Mouse (Mus musculus): Measurements from ENCODE around the gene Ctnnd2. TPM values are rescaled to one million over a fixed set of nuclear protein-coding genes. Genes with fewer than 3 reads are reported as not detected.

Gene Ctnnd2
- polyA plus RNA-seq, 1 experiment from 2014 or later = 0.15 TPM

GRCm38 (mm10) chr15:30945863-30946262 lies 773.5 kb downstream of the Ctnnd2 start:
- TF ChIP-seq EP300 (IDR thresholded peaks at IDR 0.05; ENCODE audit: low read depth) = no peak
- no peak for TF ChIP-seq CTCF (IDR thresholded peaks at IDR 0.05; ENCODE audit: low read depth)
- H3K4me3 ChIP-seq (ENCODE audit: low read depth, low read length) = no peak overlapping the region
- H3K36me3 ChIP-seq (replicated peaks; ENCODE audit: insufficient read depth, low read length) = no peaks in the 10 kb centered on the region
- ATAC-seq = no peak
- H3K27ac ChIP-seq (ENCODE audit: low read depth) = no peak overlapping the region
- H3K27me3 ChIP-seq (ENCODE audit: insufficient read depth, low read length) = no peaks in the 10 kb centered on the region
- no peak overlapping the region for H3K9ac ChIP-seq (replicated peaks)
- no peak for DNase-seq
- WGBS (ENCODE audit: insufficient replicate concordance) = 19% methylated on average over 1 of the region's 1 CpGs
- no peaks in the 10 kb centered on the region for H3K9me3 ChIP-seq (ENCODE audit: low read length)
- no peaks in the 10 kb centered on the region for H3K4me1 ChIP-seq (ENCODE audit: insufficient read depth)
- H3K4me2 ChIP-seq (ENCODE audit: low read depth, low read length) = no peak overlapping the region

GRCm38 (mm10) chr15:30958513-30958912 lies 786.1 kb downstream of the Ctnnd2 start:
- Histone ChIP-seq H3K4me2 (ENCODE audit: low read depth, low read length) (no peak overlapping the region), H3K27ac (ENCODE audit: low read depth) (no peak overlapping the region), H3K27me3 (ENCODE audit: insufficient read depth, low read length) (no peaks in the 10 kb centered on the region), H3K4me3 (ENCODE audit: low read depth, low read length) (no peak overlapping the region), H3K9ac (replicated peaks) (no peak overlapping the region), H3K9me3 (ENCODE audit: low read length) (no peaks in the 10 kb centered on the region), H3K4me1 (ENCODE audit: insufficient read depth) (no peaks in the 10 kb centered on the region), H3K36me3 (replicated peaks; ENCODE audit: insufficient read depth, low read length) (no peaks in the 10 kb centered on the region)
- no peak for ATAC-seq
- DNase-seq = no peak
- 86% methylated on average over 4 of the region's 4 CpGs for WGBS (ENCODE audit: insufficient replicate concordance)
- TF ChIP-seq EP300 (IDR thresholded peaks at IDR 0.05; ENCODE audit: low read depth) (no peak), CTCF (IDR thresholded peaks at IDR 0.05; ENCODE audit: low read depth) (no peak)

GRCm38 (mm10) chr15:30962421-30963160 lies 790.2 kb downstream of the Ctnnd2 start:
- Histone ChIP-seq H3K9ac (replicated peaks) (no peak overlapping the region), H3K4me3 (ENCODE audit: low read depth, low read length) (no peak overlapping the region), H3K4me2 (ENCODE audit: low read depth, low read length) (no peak overlapping the region), H3K27ac (ENCODE audit: low read depth) (no peak overlapping the region), H3K4me1 (ENCODE audit: insufficient read depth) (no peaks in the 10 kb centered on the region), H3K9me3 (ENCODE audit: low read length) (no peaks in the 10 kb centered on the region), H3K27me3 (ENCODE audit: insufficient read depth, low read length) (no peaks in the 10 kb centered on the region), H3K36me3 (replicated peaks; ENCODE audit: insufficient read depth, low read length) (no peaks in the 10 kb centered on the region)
- DNase-seq (no peak), ATAC-seq (no peak)
- TF ChIP-seq CTCF (IDR thresholded peaks at IDR 0.05; ENCODE audit: low read depth) (no peak), EP300 (IDR thresholded peaks at IDR 0.05; ENCODE audit: low read depth) (no peak)
- 62% methylated on average over 8 of the region's 8 CpGs for WGBS (ENCODE audit: insufficient replicate concordance)

GRCm38 (mm10) chr15:30964046-30964445 lies 791.7 kb downstream of the Ctnnd2 start:
- no peak for DNase-seq
- Histone ChIP-seq H3K4me1 (ENCODE audit: insufficient read depth) (no peaks in the 10 kb centered on the region), H3K9me3 (ENCODE audit: low read length) (no peaks in the 10 kb centered on the region), H3K4me2 (ENCODE audit: low read depth, low read length) (no peak overlapping the region), H3K9ac (replicated peaks) (no peak overlapping the region), H3K27ac (ENCODE audit: low read depth) (no peak overlapping the region), H3K36me3 (replicated peaks; ENCODE audit: insufficient read depth, low read length) (no peaks in the 10 kb centered on the region), H3K4me3 (ENCODE audit: low read depth, low read length) (no peak overlapping the region), H3K27me3 (ENCODE audit: insufficient read depth, low read length) (no peaks in the 10 kb centered on the region)
- no peak for TF ChIP-seq EP300 (IDR thresholded peaks at IDR 0.05; ENCODE audit: low read depth)
- no peak for TF ChIP-seq CTCF (IDR thresholded peaks at IDR 0.05; ENCODE audit: low read depth)
- ATAC-seq = no peak
- WGBS (ENCODE audit: insufficient replicate concordance) = 53% methylated on average over 7 of the region's 7 CpGs

GRCm38 (mm10) chr15:30964865-30965679 lies 792.7 kb downstream of the Ctnnd2 start:
- Histone ChIP-seq H3K9me3 (ENCODE audit: low read length) (no peaks in the 10 kb centered on the region), H3K36me3 (replicated peaks; ENCODE audit: insufficient read depth, low read length) (no peaks in the 10 kb centered on the region), H3K4me1 (ENCODE audit: insufficient read depth) (no peaks in the 10 kb centered on the region), H3K27me3 (ENCODE audit: insufficient read depth, low read length) (no peaks in the 10 kb centered on the region), H3K4me2 (ENCODE audit: low read depth, low read length) (no peak overlapping the region), H3K4me3 (ENCODE audit: low read depth, low read length) (no peak overlapping the region), H3K9ac (replicated peaks) (no peak overlapping the region), H3K27ac (ENCODE audit: low read depth) (no peak overlapping the region)
- 77% methylated on average over 4 of the region's 4 CpGs for WGBS (ENCODE audit: insufficient replicate concordance)
- ATAC-seq (no peak), DNase-seq (no peak)
- TF ChIP-seq EP300 (IDR thresholded peaks at IDR 0.05; ENCODE audit: low read depth) (no peak), CTCF (IDR thresholded peaks at IDR 0.05; ENCODE audit: low read depth) (no peak)

DNA sequence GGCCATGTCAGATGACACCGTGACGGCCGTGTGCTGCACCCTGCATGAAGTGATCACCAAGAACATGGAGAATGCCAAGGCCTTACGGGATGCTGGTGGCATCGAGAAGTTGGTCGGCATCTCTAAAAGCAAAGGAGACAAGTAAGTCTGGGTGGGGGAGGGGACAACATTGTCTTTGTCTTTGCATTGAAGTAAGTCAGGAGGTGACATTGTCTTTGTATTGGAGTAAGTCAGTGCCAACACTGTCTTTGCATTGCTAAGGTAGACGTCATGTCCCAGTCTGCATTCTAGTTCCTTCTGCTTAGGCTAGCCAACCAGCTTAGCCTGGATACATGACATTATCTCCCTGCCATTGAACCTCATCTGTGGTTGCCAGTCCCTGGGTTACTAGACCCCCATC lies 794.4 kb downstream of the Ctnnd2 start:
- Histone ChIP-seq H3K27me3 (ENCODE audit: insufficient read depth, low read length) (no peaks in the 10 kb centered on the region), H3K9me3 (ENCODE audit: low read length) (no peaks in the 10 kb centered on the region), H3K9ac (replicated peaks) (no peak overlapping the region), H3K27ac (ENCODE audit: low read depth) (no peak overlapping the region), H3K36me3 (replicated peaks; ENCODE audit: insufficient read depth, low read length) (no peaks in the 10 kb centered on the region), H3K4me3 (ENCODE audit: low read depth, low read length) (no peak overlapping the region), H3K4me1 (ENCODE audit: insufficient read depth) (no peaks in the 10 kb centered on the region), H3K4me2 (ENCODE audit: low read depth, low read length) (no peak overlapping the region)
- ATAC-seq (no peak), DNase-seq (no peak)
- TF ChIP-seq EP300 (IDR thresholded peaks at IDR 0.05; ENCODE audit: low read depth) = no peak
- TF ChIP-seq CTCF (IDR thresholded peaks at IDR 0.05; ENCODE audit: low read depth) = no peak
- WGBS (ENCODE audit: insufficient replicate concordance) = 76% methylated on average over 7 of the region's 7 CpGs

All from liver, postnatal 0 days (tissue).